Mouse (Mus musculus): ENCODE results near the gene Kif21b.

- TF ChIP-seq POLR2A (IDR thresholded peaks at IDR 0.05; ENCODE audit: borderline replicate concordance, extremely low read depth, insufficient read depth, insufficient read length, poor library complexity, severe bottlenecking) (no peak), CTCF (IDR thresholded peaks at IDR 0.05; ENCODE audit: borderline replicate concordance, extremely low read depth, insufficient read depth, insufficient read length) (no peak)
Measured at GRCm38 (mm10) chr1:136137071-136137531, 5.9 kb downstream of the Kif21b start.
